Mouse (Mus musculus) left cerebral cortex, postnatal 14 days (tissue): ENCODE measurements around the gene Dnm3. TPM values are rescaled to one million over a fixed set of nuclear protein-coding genes. Genes with fewer than 3 reads are reported as not detected.

Experiments used
- DNase-seq, 2 experiments: peaks; one replicate each; pipeline ENCODE4 v3.0.0; 2021 to 2022; ENCODE audit warnings: low spot score in 2 of 2, mixed read lengths in 1 of 2
- intact Hi-C: fragments of 180-260 bp; cut with DNase I; formaldehyde crosslinking; loops from one replicate; pipeline ENCODE4 v1.15.1; 2025
- microRNA-seq, 2 experiments: library from miRNA; unstranded; fragments of <30 nt; microRNA quantifications; one replicate each; pipeline ENCODE4 v1.2.0; 2022
- total RNA-seq, 2 experiments: library from RNA; stranded (reverse); gene quantifications; 2 replicates each; pipeline ENCODE4 v1.2.3; 2021

The Dnm3 gene
- total RNA-seq, 2 experiments from 2014 or later: 78.1 to 80.3 TPM

GRCm38 (mm10) chr1:161962465-161963377, 515.1 kb downstream of the Dnm3 start:
- intact Hi-C loops: loop anchor here (1.0 to 5.0 kb wide), 2 partner anchors 86 to 215 kb away; partner anchors contain the start of gene Suco
- peak in 1 of 2 experiments; percentile 40 for DNase-seq

GRCm38 (mm10) chr1:161957964-161958950, 519.6 kb downstream of the Dnm3 start:
- intact Hi-C loops: no loop called here
- no peak for DNase-seq

DNA sequence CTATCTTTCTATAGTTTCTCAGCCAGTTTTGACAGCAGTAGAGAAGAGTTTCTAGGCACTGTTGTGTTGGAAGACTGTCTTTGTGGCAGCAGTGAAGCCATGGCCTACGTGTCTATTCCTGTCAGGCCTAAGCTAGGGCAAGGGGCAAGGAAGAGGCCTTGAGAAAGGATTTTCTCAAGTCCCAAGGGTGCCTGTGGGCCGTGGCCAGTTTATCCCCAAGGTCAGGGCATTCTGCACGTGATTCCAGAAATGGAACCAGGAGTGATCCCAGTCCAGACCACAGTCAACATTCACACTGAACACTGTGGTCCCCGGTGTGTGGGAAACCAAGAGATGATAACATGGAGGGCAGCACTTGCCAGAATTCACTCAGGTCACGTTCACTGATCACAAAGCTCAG, 522.0 kb downstream of the Dnm3 start:
- no peak for DNase-seq
- intact Hi-C loops: no loop called here

- intact Hi-C loops: no loop called here
- DNase-seq: no peak
Measured at GRCm38 (mm10) chr1:161952599-161952998, 525.2 kb downstream of the Dnm3 start.

DNA sequence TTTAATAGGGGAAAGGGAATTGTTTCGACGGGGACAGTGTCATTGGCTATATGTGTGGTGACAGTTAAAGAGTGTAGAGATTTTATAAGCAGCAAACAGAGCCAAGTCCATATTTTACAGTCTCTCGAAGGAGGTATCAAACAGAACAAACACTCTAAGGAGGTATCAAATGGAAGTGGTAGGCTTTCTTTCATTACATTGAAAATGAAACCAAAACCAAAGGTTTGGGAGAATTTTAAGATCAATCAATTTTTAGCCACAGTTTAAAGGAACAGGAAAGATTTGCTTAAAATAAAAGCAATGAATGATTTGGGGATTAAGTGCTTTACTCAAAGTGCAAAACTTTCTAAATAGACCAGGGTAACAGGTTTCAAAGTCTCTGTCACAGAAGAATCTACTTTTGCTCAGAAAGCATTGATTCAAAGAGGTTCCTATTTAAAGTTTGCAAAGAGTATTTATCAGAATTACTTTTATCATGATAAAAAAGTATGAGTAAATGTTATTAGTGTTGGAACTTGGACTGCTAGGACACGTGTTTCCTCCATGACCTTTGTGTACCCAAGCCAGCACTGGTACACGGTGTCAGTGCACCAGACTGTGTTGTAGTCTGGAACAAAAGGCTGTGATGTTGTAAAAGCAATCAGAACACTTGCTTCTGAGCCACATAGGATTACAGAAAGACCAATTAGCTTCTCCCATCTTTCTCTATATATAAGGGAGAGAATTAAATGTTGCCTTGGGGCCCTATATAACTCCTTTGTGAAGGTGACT, 526.6 kb downstream of the Dnm3 start:
- DNase-seq: no peak
- intact Hi-C loops: no loop called here

DNA sequence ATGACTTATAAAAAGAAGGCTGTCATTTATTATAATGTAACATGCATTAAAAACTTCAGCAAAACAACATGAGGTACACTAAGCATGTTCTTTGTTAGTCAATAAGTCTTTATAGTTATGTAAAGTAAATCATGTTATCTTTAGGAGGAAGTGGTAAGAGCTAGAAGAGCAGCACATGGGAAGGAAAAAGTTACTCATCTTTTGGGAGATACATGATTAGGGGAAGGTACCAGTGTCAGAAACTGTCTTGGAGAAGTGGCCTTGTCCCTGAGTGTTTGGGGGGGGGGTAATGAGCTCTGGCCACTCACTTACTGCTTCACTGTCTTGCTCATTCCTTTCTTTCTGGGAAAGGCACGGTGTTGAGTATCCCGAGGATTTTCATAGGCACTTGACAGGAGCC, 535.8 kb downstream of the Dnm3 start:
- DNase-seq: no peak
- intact Hi-C loops: no loop called here

Small RNA genes lying within 50 kb of the gene (microRNA-seq; reads per million reads assigned to microRNA genes)
- gene Mir199a-2: 0 to 1.0 reads per million in 2 experiments
- gene Mir214: 93.1 to 93.2 reads per million in 2 experiments

Other genes starting within 250 kb of the Dnm3 start
- gene Mettl13, start 70.5 kb upstream of the Dnm3 start, total RNA-seq: 10 to 100 TPM; 10.6 to 11.8 TPM
- gene Vamp4, start 92.5 kb upstream of the Dnm3 start, total RNA-seq: 10 to 100 TPM; 97.6 to 98.3 TPM
- gene Myoc, start 161.1 kb upstream of the Dnm3 start, total RNA-seq: 1 to 10 TPM; 4.0 to 7.8 TPM
- not detected for gene Myocos, start 180.2 kb upstream of the Dnm3 start, total RNA-seq